Mouse (Mus musculus) layer of hippocampus, adult 11-12 months (tissue): ENCODE measurements around the gene Tll1.

Source experiments
- DNase-seq: peaks from one replicate; pipeline ENCODE4 v3.0.0; 2022; ENCODE audit warnings: low spot score

The Tll1 gene

DNA sequence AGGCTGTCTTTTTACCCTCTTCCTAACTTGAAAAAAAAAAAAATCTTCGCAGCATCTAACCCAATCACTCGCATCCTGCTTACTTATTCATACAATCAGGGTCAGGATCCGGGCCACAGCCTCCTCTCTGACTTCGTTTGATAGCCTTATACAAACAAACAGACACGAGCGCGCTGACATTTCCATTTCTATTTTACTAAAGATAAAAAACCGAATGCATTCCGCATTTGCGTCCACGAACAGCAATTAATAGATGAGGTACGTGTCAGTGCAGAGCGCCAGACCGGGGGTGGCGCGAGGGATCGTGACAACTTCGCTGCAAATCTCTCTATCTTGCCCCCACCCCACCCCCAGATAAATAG is at the start of gene Tll1:
Gene Tll1, minus strand, starts transcription at position 248 of the 362 bp plus-strand sequence.
- DNase-seq: no peak

DNA sequence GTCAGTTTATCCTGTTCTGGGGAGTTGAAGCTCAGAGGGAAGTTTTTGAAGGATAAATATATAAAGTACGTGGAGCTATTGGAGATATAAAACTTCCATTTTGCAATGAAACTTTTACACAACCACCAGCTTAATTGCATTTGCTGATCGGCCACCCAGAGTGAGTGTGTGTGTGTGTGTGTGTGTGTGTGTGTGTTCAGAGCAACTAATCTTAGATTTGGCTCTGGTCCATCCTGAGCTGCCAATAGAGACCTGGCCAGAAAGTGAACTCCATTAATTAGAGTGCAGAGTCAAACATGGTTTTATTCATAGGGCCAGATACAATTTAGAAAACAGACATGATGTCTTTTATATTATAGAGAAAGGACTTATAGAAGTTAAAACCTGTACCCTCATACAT is 32.6 kb upstream of the Tll1 start:
- no peak for DNase-seq

DNA sequence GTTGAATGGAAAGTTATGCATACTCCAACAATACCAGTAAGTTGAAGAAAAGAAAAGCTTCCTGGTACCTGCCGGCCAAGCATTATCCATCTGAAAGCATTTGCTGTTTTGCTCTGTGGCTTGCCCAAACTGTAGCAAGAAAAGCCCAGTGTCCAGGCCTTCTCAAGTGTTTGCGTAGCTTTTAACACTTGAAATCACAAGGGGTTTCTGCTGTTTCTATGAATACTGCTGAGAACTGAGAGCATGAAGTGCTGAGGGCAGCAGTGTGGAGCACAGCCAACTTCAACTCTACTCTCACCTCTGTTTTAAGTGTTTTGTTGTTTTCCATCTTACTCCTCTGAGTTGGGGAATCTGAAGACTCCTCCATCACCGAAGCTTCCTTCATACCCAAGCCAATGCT is 15.5 kb upstream of the Tll1 start:
- DNase-seq: no peak

DNA sequence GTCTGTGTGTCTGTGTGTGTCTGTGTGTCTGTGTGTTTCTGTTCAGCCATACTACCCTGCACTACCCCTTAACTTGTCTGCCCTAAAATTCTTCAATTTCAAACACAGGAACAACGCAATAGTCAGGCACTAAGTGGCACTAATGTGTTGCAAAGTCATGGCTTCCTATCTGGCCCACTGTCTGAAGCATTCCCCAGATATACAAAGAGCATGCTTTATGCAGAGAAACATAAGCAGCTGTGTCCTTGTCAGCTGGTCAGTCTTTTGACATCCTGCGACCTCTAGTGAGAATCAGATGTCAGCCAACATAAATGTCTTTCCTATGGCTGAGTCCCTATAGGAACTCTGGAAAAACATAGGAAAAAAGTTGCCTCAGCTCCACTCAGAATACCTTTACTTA is 11.6 kb upstream of the Tll1 start:
- DNase-seq: no peak

DNA sequence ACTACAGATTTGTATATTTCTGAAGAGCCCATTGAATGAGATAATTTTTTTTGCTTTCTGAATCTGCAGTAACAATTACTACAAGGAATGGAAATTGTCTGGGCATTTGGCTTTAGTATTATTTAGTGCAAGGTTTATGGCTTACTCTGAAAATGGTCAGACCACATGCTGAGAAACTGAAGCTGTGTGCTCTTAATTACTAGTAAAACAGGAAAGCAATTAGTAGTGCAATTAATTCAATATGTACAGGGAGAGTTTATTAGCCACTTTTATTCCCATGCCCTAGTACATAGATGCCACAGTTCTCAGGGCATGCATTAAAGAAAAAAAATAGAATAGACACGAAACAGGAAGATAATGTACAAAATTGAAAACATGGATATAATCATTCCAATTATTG is 10.2 kb upstream of the Tll1 start:
- no peak for DNase-seq

DNA sequence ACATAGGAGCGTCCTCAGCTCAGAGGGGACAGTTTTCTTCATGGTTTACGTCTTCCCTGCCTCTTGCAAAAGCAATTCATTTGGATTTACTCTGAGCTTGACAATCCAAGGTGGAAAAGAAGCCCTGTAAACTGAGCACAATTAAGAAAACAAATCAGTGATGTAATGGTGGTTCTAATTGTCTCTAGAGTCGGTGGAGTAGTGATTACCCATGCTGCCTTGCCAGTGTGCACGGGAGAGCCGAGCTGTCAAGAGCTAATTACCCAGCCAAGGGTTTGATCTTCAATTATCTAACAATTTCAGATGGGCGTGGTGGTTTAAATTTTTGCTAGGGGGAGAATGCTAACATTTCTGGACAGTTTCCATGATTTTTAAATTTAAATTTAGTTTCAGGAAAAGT is 9.3 kb upstream of the Tll1 start:
- DNase-seq: no peak

DNA sequence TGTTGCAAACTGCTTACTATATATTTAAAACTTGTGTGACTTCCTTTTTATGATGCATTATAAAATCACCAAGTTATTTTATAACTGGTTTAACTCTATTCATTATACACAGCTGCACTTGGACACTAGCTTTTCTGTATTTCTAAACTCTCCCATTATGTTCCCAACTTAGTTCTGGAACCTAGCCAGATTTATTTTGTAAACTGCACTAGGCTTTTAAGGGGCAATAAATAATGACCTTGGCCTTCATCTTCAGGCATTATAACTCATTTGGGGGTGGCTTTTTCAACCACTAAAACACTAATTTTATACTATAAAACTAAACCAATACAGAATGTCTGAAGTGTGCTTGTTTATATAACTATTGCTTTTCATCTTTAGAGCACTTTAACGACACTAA is 8.8 kb upstream of the Tll1 start:
- no peak for DNase-seq

DNA sequence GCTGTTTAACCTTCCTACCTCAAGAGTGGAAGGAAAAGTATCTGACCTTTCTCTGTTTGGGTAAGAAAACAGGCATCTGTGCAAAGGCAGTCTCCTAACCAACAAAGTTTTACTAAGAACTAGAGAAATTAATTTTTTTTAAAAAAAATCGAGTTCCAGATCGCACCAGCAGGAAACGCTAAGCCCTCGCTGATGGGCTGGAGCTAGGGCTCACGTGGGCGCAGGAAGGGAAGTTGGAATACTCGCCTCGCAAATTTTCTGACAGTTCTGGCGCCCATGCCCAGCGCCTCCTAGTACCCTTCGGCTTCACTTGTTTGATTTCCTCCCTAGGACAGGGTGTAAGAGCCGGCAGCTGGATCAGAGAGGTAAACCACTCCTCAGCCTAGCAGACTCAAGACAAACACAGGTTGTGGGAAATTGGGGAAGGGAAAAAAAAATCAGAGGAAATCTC is 365 bp upstream of the Tll1 start:
- no peak for DNase-seq

DNA sequence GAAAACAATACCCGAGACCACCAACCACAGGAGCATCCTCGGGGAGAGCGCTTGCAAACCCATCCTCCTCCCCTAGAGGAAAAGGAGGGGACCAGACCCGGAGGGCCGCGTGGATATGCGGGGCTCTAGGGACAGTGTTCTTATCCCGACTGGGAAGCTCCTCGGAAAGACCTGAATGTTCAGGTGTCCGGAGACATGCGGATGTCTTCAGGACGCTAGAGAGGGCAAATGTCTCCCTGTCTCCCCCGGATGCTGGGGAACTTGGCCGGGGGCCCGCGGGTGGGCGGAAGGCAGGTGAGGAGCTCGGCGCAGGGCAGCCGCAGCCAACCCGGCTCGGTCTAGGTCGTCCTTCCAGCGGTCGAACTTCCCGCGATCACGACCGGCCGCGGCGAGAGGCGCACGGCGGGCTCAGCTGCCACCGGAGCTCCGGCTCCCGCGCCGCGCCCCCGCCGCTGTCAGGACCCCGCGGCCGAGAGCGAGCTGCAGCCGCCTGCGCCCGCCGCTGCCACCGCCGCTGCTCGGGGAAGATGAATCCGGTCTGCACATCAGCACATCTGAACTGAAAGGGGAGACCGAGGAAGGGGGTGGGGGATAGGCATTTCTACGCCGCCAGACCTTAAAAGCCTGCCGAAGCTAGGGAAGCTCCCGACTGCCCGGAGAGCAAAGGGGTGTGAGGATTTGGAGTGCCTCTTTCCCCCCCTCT is 599 bp downstream of the Tll1 start:
- no peak for DNase-seq

DNA sequence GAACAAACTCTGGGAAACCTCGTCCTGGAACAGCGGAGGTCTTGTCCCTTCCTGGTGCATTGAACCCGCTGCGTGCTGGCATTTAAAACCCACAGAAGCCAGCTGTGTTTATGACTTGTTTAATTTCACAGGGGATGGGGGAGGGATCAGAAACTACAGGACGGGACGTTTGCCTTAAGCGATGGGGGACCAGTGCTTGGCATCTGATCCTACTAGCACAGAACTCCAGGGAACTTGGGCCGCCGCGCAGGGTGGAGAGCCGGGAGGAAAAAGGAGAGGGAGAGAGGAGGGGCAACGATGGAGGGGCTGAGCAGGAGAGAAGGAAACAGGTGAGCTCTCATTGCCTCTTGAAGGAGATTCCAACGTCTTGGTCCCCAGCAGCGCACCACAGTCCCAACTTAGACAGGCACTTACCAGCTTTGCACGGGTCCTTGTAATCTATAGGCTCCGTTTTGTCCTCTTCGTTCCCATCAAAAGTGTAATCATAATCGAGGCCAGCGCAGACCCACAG is 1.2 kb downstream of the Tll1 start:
- DNase-seq: no peak

DNA sequence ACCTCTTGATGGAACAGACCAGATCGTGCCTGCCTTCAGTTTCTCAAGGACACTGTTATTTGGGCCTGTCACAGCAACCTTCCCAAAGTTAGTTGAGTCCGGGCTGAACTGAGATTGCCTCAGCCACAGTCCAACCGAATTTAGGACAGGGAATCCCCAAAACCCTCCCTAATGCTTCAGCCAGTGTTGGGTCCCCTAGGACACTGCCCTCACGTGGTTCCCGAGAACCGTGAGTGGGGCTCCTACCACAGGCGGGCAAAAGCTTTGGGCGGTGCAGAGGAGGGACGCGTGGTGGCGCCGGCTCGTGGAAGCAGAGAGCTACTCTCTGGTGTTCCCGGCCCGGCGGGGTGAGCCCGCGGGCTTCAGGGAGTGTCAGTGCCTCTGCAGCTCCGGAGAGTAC is 1.9 kb downstream of the Tll1 start:
- DNase-seq: no peak

DNA sequence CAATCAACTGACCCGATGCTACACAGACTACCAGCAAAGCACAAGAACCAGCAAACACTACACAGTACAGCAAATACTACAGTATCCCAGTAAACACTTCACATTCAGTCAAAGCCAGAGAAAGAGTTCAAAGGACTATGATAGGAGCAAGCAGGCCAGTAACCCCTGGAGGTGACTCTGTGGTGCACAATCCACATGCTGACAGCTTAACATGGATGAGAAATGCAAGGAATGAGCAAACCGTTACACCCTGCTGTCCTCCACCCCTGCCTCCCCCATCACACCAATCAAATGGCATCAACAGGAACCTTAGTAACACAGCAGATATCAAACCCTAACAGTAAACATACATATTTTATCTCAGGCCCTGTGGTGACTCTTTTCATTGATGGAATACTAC is 7.7 kb downstream of the Tll1 start:
- no peak for DNase-seq

DNA sequence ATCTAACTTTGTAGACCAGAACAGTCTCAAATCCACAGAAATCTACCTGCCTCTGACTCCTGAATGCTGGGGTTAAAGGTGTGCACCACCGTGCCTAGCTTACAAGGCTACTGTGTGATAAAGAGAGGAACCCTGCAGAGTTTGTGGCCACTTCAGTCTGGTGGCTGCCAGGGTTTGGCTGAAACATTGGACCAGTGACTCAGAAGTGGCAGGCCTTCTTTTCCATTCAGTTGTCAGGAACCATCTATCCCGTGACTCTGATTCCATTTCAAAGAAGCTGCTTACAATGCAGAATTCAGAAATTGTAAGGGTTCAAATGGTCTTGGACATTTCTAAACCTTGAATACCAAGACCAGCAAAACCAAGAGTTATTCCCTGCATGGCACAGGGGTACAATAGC is 12.7 kb downstream of the Tll1 start:
- no peak for DNase-seq

DNA sequence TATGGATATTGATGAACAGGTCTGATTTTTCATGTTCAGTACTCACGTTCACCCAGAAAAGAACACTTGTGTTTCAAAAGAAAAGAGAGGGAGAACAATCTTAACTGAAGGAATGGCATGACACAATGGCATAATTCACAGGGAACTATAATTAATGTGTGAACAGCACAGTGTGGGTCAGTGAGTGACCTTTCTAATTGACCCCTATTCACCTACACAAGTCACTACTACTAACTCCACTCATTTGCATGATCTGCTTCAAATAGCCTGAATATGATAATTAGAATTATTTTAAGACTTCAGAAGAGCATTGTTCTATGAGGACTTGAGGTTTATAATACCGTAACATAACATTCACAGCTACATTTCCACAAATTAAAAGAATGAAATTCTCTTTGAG is 18.2 kb downstream of the Tll1 start:
- no peak for DNase-seq

DNA sequence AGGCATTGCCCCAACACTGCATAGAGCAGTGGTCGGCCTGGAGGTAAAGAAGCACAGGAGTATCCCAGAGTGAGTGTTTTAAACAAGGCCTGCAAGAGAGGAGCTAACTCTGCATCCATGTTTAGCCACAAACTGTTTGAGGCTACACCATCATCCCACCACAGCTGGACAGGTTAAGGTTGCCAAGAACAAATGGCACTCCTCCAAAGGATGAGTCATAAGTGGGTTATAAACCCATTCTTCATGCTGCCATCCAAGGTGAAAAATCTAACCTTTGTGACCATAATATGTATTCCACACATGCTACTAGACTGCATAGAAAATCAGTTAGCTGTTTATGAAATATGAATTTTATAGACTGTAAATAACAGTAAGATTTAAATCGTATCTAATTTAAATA is 29.1 kb downstream of the Tll1 start:
- DNase-seq: no peak

DNA sequence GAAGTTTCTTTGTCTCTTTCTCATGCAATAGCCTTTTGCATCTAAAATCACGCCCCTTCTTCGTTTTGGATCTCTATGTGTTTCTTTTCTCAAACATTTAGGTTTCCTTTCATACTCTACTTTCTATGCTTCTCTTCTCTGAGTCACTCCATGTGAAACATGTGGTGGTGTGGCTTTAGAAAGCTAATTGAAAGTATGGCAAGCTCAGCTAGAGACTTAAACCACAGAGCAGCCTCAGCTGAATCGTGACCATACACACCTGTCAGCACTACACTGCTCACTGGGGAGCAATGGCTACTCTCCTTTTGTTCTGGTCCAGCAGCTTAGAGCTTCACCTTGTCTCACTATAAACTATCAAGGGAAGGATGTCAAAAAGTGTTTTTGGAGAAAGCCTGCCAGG is 31.2 kb downstream of the Tll1 start:
- no peak for DNase-seq

DNA sequence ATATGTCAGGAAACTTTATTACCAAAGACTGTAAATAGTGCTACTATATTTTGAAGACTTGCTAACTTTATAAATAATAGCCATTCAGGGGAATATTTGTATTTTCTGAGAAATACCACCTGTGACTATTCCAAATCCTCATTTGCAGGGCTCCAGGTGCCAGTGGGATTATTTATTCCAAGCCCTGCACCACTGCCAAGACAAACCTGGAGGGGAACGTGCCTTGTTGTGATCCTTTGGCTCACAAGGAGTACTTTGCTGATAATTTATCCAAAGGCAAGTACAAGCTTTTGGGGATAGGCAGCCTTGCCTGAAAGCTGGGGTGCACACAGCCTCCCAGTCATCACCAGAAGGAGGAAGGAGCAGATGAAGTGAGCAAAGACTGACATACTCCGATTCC is 32.3 kb downstream of the Tll1 start:
- no peak for DNase-seq

DNA sequence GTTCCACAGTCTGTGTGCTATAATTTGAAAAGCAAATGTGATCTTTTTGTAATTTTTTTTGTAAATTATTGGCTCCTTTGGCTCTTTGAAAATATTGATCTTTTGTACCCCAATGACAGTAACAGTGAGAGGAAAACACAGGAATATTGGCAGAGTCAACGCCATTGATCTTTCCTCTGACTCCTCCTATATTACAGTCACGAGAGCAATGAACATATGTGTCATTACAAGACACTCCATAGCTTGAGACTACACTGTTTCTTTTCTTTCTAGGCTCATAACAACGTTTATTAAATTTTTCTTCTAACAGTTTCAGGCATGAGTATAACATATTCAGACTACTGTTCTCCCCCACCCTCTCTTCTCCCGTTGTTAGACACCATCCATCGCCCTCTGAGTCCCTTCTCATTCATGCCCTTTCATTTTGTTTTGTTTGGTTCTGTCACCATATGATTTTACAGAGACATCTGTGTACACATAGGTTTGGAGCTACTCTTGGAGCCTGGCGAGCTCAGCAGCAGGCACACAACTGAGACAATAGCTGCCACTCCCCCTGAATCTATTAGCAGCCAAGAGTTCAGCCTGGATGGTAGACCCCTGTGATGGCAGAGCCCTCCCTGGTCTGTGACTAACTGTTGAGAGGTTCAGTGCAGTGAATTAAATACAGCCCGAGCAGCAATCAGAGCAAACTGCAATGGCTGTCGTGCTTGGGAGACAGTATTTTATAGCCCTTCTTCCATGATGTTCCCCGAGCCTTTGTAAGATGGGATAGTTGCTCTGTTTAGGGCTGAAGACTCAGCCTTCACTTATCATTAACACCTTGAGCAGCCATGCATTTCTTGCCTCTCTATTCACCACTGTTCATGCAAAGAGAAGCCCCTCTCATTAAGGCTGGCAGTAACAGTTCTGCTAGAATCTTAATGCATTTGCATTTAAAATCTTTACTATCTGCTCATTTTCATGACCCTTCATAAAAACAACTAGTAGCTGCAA is 52.9 kb downstream of the Tll1 start:
- DNase-seq: no peak

DNA sequence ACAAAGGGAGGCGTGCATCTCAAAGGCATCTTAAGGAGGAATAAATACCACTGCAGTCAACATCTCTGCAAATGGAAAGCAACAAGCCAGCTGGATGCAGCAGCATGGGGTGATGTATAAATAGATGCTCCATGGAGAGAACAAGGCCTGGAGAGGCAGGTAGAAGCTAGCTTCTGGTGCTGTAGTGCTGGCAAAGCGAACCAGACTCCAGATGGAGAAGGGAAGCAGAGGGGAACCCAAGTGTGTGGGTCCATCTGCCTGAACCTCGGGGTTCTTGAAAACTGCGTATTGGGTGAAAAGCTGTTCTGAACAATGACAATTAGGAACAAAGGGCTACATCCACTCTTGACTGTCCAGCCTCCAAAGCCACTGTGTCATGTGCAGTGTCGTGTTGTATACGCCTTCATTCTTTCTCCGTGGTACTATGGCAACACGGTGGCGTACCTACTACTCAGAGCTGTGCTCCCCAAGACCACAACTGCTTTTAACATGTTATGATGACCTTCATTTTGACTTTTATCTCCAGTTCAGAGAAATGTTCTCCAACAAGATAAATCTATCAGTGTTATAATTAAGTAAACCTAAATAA is 53.8 kb downstream of the Tll1 start:
- DNase-seq: peak; percentile 46

DNA sequence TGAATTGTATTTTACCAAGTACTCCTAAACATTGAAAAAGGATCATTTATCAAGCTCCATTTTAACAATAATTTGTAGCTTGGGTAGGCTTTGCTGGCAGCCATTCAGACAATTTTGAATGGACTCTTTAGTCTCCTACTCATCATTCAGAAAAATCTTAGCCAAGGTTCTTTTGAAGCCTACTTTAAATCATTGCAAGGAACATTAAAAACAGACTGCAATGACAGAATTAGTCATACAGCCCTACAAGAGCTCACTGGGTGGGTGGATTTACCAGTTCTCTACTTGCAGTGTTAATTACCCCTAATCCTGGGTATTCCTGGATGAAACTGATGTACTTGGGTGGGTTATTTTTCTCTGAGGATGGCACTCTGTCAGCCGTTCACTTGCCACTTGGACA is 69.5 kb downstream of the Tll1 start:
- no peak for DNase-seq

DNA sequence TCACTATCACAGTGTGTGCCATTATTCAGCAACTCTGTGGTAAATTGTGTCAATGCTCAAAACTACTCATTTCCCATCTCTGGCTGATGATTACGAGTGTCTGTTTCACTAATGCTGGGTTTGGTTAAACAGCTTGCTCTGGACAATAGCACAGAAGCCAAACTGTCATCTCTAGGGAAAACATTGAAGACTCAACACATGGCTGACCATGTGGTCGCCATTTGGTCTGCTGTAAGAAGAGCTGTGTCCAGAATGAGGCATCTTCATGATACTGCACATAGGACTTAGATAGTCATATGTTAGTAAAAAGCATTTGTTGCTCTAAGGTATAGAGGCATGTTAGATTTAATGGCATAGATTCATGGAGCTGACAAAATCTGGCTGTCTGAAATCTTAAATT is 98.9 kb downstream of the Tll1 start:
- no peak for DNase-seq

DNA sequence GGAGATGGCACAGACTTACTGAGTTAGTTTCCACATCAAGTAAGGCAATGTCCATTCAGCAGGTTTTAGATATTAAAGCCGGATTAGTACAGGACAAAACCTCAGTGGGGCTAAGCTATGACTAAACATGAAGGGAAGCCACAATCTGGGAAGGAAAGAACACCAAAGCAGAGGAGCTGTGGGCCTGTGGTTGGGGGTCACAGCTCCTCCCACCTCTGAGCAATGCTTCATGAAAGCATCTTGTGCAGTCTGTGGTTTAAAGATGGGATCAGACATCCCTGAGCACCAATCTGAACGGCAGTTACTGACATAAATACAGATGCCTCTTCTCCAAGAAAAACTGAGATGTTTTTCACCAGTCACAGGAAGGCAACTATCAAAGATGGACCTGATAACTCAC is 132.7 kb downstream of the Tll1 start:
- DNase-seq: no peak

DNA sequence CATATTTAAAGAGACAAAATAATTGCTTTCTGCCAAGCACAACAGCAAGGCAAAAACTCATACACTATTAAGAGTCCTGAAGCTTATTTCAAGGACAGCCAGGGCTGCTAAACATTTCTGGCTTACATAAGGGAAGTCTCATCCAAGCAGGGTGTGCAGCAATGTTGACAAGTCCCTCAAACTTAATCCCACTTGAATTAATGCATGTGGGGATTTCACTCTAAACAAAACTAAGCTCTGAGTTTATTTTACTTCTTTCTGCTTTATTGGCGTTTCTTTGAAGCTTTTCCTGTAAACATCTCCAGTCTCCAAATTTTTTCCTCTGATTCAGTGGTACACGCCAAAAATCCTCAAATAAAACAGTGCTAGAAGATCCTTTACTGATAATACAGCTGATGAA is 146.2 kb downstream of the Tll1 start:
- DNase-seq: no peak
